Mouse (Mus musculus) myocyte (in vitro differentiated cells): ENCODE data around the gene Ascl4. TPM values are rescaled to one million over a fixed set of nuclear protein-coding genes. Genes with fewer than 3 reads are reported as not detected.

Experiments
- H3K27me3 ChIP-seq: one replicate; pipeline ENCODE4 v1.6.1; 2011; ENCODE audit not compliant: control insufficient read depth, insufficient read depth, insufficient read length
- H3K36me3 ChIP-seq: one replicate; pipeline ENCODE4 v1.6.1; 2011; ENCODE audit not compliant: control insufficient read depth, insufficient read depth
- H3K4me2 ChIP-seq: one replicate; pipeline ENCODE4 v1.6.1; 2011; ENCODE audit warnings: low read depth, control low read depth
- H3K4me3 ChIP-seq: one replicate; pipeline ENCODE4 v1.5.1; 2011; ENCODE audit warnings: mild to moderate bottlenecking, control low read depth, moderate library complexity
- H3K79me2 ChIP-seq: one replicate; pipeline ENCODE4 v1.6.1; 2011; ENCODE audit not compliant: control insufficient read depth, insufficient read depth
- H3ac ChIP-seq: one replicate; pipeline ENCODE4 v1.6.1; 2011; ENCODE audit not compliant: control insufficient read depth, insufficient read length
- CEBPB ChIP-seq: IDR thresholded peaks from 2 replicates; pipeline ENCODE4 v1.6.1; 2011; ENCODE audit warnings: mild to moderate bottlenecking, moderate library complexity; ENCODE audit not compliant: poor library complexity, insufficient read depth, severe bottlenecking
- E2F4 ChIP-seq: IDR thresholded peaks from one replicate; pipeline ENCODE4 v1.6.1; 2011; ENCODE audit warnings: mild to moderate bottlenecking, control low read depth, moderate library complexity; ENCODE audit not compliant: insufficient read depth
- MAX ChIP-seq: IDR thresholded peaks from one replicate; pipeline ENCODE4 v1.6.1; 2011; ENCODE audit warnings: low read depth, mild to moderate bottlenecking, control low read depth
- MYOD1 ChIP-seq, 3 experiments: IDR thresholded peaks; one replicate each; pipeline ENCODE4 v1.6.1; 2011; ENCODE audit warnings: control low read depth in 2 of 3, low read depth in 2 of 3, mild to moderate bottlenecking in 2 of 3, moderate library complexity in 1 of 3; ENCODE audit not compliant: insufficient read length in 2 of 3, control insufficient read depth in 1 of 3
- MYOG ChIP-seq, 3 experiments: IDR thresholded peaks; one replicate each; pipeline ENCODE4 v1.6.1; 2011; ENCODE audit warnings: control low read depth in 2 of 3, low read depth in 2 of 3, mild to moderate bottlenecking in 2 of 3; ENCODE audit not compliant: insufficient read length in 2 of 3, control insufficient read depth in 1 of 3, insufficient read depth in 1 of 3
- POLR2A ChIP-seq: IDR thresholded peaks from one replicate; pipeline ENCODE4 v1.6.1; 2011; ENCODE audit warnings: low read depth, mild to moderate bottlenecking, control low read depth, moderate library complexity; ENCODE audit not compliant: insufficient read length
- POLR2AphosphoS2 ChIP-seq: IDR thresholded peaks from one replicate; pipeline ENCODE4 v1.6.1; 2011; ENCODE audit warnings: low read depth, control low read depth; ENCODE audit not compliant: insufficient read length
- REST ChIP-seq: IDR thresholded peaks from one replicate; pipeline ENCODE4 v1.6.1; 2011; ENCODE audit warnings: mild to moderate bottlenecking, control low read depth, moderate library complexity; ENCODE audit not compliant: insufficient read depth, insufficient read length
- SRF ChIP-seq: IDR thresholded peaks from one replicate; pipeline ENCODE4 v1.6.1; 2011; ENCODE audit warnings: low read depth; ENCODE audit not compliant: control insufficient read depth, insufficient read length
- TCF12 ChIP-seq: IDR thresholded peaks from one replicate; pipeline ENCODE4 v1.6.1; 2011; ENCODE audit warnings: mild to moderate bottlenecking, control low read depth; ENCODE audit not compliant: poor library complexity, insufficient read depth, severe bottlenecking
- TCF3 ChIP-seq: IDR thresholded peaks from one replicate; pipeline ENCODE4 v1.6.1; 2011; ENCODE audit warnings: low read depth, control low read depth; ENCODE audit not compliant: insufficient read length
- USF1 ChIP-seq: IDR thresholded peaks from one replicate; pipeline ENCODE4 v1.6.1; 2011; ENCODE audit warnings: low read depth, mild to moderate bottlenecking, control low read depth, moderate library complexity
- polyA plus RNA-seq: library from polyadenylated mRNA; unstranded; fragments of >200 nt; fragmentation: generic; extraction: Trizol; gene quantifications from one replicate; pipeline ENCODE4 v1.2.1, GENCODE M21; 2012; ENCODE audit warnings: missing spikeins

Ascl4 gene
- polyA plus RNA-seq, 1 experiment: not detected

- no peaks in the 10 kb centered on the region for H3K79me2 ChIP-seq
- no peak for TF ChIP-seq SRF
- no peak for TF ChIP-seq E2F4
- no peak for TF ChIP-seq TCF3
- no peak for TF ChIP-seq MAX
- no peak for TF ChIP-seq MYOD1 (IDR thresholded peaks at IDR 0.05; ENCODE audit: control insufficient read depth in 1 of 3, insufficient read length in 2 of 3, low read depth in 2 of 3)
- no peak for TF ChIP-seq POLR2AphosphoS2
- TF ChIP-seq MYOG (IDR thresholded peaks at IDR 0.05; ENCODE audit: control insufficient read depth in 1 of 3, insufficient read depth in 1 of 3, insufficient read length in 2 of 3, low read depth in 2 of 3): no peak
- TF ChIP-seq POLR2A: no peak
- no peak for TF ChIP-seq REST
- TF ChIP-seq USF1: no peak
- no peak for TF ChIP-seq TCF12
- no peak for TF ChIP-seq CEBPB
- H3ac ChIP-seq: no peak overlapping the region
- peaks cover 45% of the 10 kb centered on the region for H3K27me3 ChIP-seq
- H3K36me3 ChIP-seq: no peaks in the 10 kb centered on the region
- no peak overlapping the region for H3K4me3 ChIP-seq
- H3K4me2 ChIP-seq: no peak overlapping the region
These were observed 64.9 kb downstream of the Ascl4 start for GRCm38 (mm10) chr10:85992412-85992811.

- no peak overlapping the region for H3K4me3 ChIP-seq
- H3ac ChIP-seq: no peak overlapping the region
- TF ChIP-seq E2F4 (no peak), POLR2A (no peak), REST (no peak), MYOG (IDR thresholded peaks at IDR 0.05; ENCODE audit: control insufficient read depth in 1 of 3, insufficient read depth in 1 of 3, insufficient read length in 2 of 3, low read depth in 2 of 3) (no peak), POLR2AphosphoS2 (no peak), TCF12 (no peak), MYOD1 (IDR thresholded peaks at IDR 0.05; ENCODE audit: control insufficient read depth in 1 of 3, insufficient read length in 2 of 3, low read depth in 2 of 3) (no peak), USF1 (no peak), CEBPB (no peak), MAX (no peak), TCF3 (no peak), SRF (no peak)
These were observed 66.4 kb downstream of the Ascl4 start for GRCm38 (mm10) chr10:85993836-85994235.

GRCm38 (mm10) chr10:85994543-85995104 is 67.1 kb downstream of the Ascl4 start:
- no peak overlapping the region for H3ac ChIP-seq
- H3K79me2 ChIP-seq: no peaks in the 10 kb centered on the region
- TF ChIP-seq USF1 (no peak), TCF3 (no peak), SRF (no peak), POLR2A (no peak), TCF12 (no peak), CEBPB (no peak), MYOG (IDR thresholded peaks at IDR 0.05; ENCODE audit: control insufficient read depth in 1 of 3, insufficient read depth in 1 of 3, insufficient read length in 2 of 3, low read depth in 2 of 3) (no peak), REST (no peak)
- no peak overlapping the region for H3K4me2 ChIP-seq
- no peaks in the 10 kb centered on the region for H3K36me3 ChIP-seq
- peaks cover 56% of the 10 kb centered on the region for H3K27me3 ChIP-seq
- no peak overlapping the region for H3K4me3 ChIP-seq

More at GRCm38 (mm10) chr10:85993836-85994235, 66.4 kb downstream of the Ascl4 start:
- no peaks in the 10 kb centered on the region for H3K36me3 ChIP-seq
- H3K79me2 ChIP-seq: no peaks in the 10 kb centered on the region
- peaks cover 52% of the 10 kb centered on the region for H3K27me3 ChIP-seq
- H3K4me2 ChIP-seq: no peak overlapping the region

Other genes with a start within 250 kb of the Ascl4 start
- 28.0 TPM for gene Pwp1, start 98.2 kb upstream of the Ascl4 start, polyA plus RNA-seq
- gene Prdm4, start 10.5 kb upstream of the Ascl4 start, polyA plus RNA-seq: 16.2 TPM
- 131 TPM for gene Rtcb, start 30.1 kb downstream of the Ascl4 start, polyA plus RNA-seq
- gene Bpifc, start 84.2 kb downstream of the Ascl4 start, polyA plus RNA-seq: not detected
- gene Fbxo7, start 94.3 kb downstream of the Ascl4 start, polyA plus RNA-seq: 6.9 TPM